Mouse (Mus musculus): Measurements from ENCODE around the gene Fam110c.
A peak's percentile ranks its signal among the peaks of the same experiment; 100 is the strongest.

The Fam110c gene

GRCm38 (mm10) chr12:31101821-31102220 lies 28.2 kb downstream of the Fam110c start:
- DNase-seq (ENCODE audit: inconsistent ontology term), result no peak

DNA sequence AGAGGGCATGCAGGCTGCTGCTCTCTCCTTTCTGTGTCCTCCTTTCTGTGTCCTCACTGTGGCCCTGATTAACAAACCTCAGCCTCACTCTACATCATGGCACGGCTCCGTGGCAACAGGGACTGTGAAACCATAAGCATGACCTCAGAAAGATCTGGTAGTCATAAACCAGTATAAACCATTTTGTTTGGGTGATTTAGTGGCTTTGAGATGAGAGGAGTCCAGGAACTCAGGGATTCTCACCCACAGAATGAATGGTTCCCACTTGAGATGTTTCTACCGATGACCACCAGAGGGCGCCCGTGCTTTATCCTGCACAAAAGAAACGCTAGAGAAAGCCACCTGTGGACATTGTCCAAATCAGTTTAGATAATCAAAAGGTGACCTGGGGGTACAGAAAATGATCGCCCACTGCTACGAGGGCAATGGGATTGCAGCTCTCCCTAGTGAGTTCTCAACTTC lies 42.4 kb downstream of the Fam110c start:
- DNase-seq (ENCODE audit: inconsistent ontology term), result peak; percentile 55

- DNase-seq (ENCODE audit: inconsistent ontology term), result no peak
Measured at GRCm38 (mm10) chr12:31120535-31120934, 46.9 kb downstream of the Fam110c start.

GRCm38 (mm10) chr12:31122892-31123622 lies 49.4 kb downstream of the Fam110c start:
- no peak for DNase-seq (ENCODE audit: inconsistent ontology term)

DNA sequence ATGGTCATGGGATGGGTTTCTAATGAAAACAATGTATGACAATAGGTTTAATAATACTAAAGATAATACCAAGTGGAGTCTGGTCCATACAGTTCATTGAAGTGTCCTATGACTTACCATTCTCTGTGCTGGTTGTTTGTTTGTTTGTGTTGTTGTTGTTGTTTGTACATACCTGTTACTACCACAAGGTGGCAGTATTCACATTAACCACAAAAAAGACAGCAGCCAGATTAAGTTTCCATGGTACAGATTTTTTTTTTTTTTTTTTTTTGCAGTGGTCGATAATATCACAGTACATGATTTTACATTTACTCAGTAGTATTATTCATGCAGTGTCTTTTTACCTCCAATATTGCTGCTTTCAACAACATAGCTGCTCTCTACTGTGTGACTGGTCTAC lies 52.4 kb downstream of the Fam110c start:
- DNase-seq (ENCODE audit: inconsistent ontology term), result peak; percentile 42

GRCm38 (mm10) chr12:31129548-31129947 lies 55.9 kb downstream of the Fam110c start:
- DNase-seq (ENCODE audit: inconsistent ontology term), result no peak

Measured in Muller cell, postnatal 12 days (primary cell).